Mouse (Mus musculus) MEL (cell line): Measurements from ENCODE around the gene Ap2b1. TPM values are rescaled to one million over a fixed set of nuclear protein-coding genes. Genes with fewer than 3 reads are reported as not detected.

Experiments
- DNase-seq: peaks from one replicate; pipeline ENCODE4 v3.0.0; 2011; ENCODE audit warnings: low read depth, low spot score
- H3K27ac ChIP-seq: 2 replicates; pipeline ENCODE4 v1.5.1; 2012; ENCODE audit warnings: low read depth, mild to moderate bottlenecking, control low read depth, low read length, moderate library complexity; ENCODE audit not compliant: control insufficient read depth
- H3K27me3 ChIP-seq, 2 experiments: fragments of 150-350 bp in 1 of 2; sonication (generic) in 1 of 2; 2 replicates each; pipeline ENCODE4 v1.6.1; 2012; ENCODE audit warnings: low read length in 2 of 2, mild to moderate bottlenecking in 2 of 2, improper control_type of control experiment in 1 of 2, moderate library complexity in 1 of 2; ENCODE audit not compliant: insufficient read depth in 2 of 2, control insufficient read depth in 1 of 2
- H3K36me3 ChIP-seq, 2 experiments: 2 replicates each; pipeline ENCODE4 v1.6.1; 2012 to 2014; ENCODE audit warnings: low read length in 2 of 2, improper control_type of control experiment in 1 of 2, inconsistent platforms in 1 of 2, mild to moderate bottlenecking in 1 of 2; ENCODE audit not compliant: insufficient read depth in 2 of 2, control insufficient read depth in 1 of 2
- H3K4me1 ChIP-seq, 2 experiments: fragments of 150-350 bp in 1 of 2; sonication (generic) in 1 of 2; 2 replicates each; pipeline ENCODE4 v1.6.1; 2012; ENCODE audit warnings: low read length in 2 of 2, improper control_type of control experiment in 1 of 2, mild to moderate bottlenecking in 1 of 2; ENCODE audit not compliant: insufficient read depth in 2 of 2, control insufficient read depth in 1 of 2
- H3K4me3 ChIP-seq, 2 experiments: fragments of 150-350 bp in 1 of 2; sonication (generic) in 1 of 2; 2 replicates each; pipeline ENCODE4 v1.5.1; 2012; ENCODE audit warnings: low read depth in 2 of 2, low read length in 2 of 2, mild to moderate bottlenecking in 2 of 2, moderate library complexity in 2 of 2, control low read depth in 1 of 2, improper control_type of control experiment in 1 of 2; ENCODE audit not compliant: control insufficient read depth in 1 of 2, insufficient read depth in 1 of 2
- H3K79me2 ChIP-seq: 2 replicates; pipeline ENCODE4 v1.6.1; 2012; ENCODE audit warnings: mild to moderate bottlenecking, low read length, moderate library complexity; ENCODE audit not compliant: control insufficient read depth, poor library complexity, insufficient read depth
- H3K9ac ChIP-seq: 2 replicates; pipeline ENCODE4 v1.6.1; 2012; ENCODE audit warnings: low read depth, mild to moderate bottlenecking, control low read depth, low read length, moderate library complexity; ENCODE audit not compliant: control insufficient read depth, poor library complexity, severe bottlenecking
- H3K9me3 ChIP-seq: fragments of 150-350 bp; sonication (generic); replicated peaks from 2 replicates; pipeline ENCODE4 v1.6.1; 2012; ENCODE audit warnings: mild to moderate bottlenecking, low read length, improper control_type of control experiment, moderate library complexity; ENCODE audit not compliant: insufficient read depth
- ELF1 ChIP-seq: IDR thresholded peaks from 2 replicates; pipeline ENCODE4 v1.6.1; 2014; ENCODE audit warnings: low read depth, mild to moderate bottlenecking, inconsistent platforms, low read length, improper control_type of control experiment, moderate library complexity
- GABPA ChIP-seq: IDR thresholded peaks from 2 replicates; pipeline ENCODE4 v1.6.1; 2012; ENCODE audit warnings: low read depth, mild to moderate bottlenecking, inconsistent platforms, low read length, improper control_type of control experiment, moderate library complexity
- JUND ChIP-seq: IDR thresholded peaks from 2 replicates; pipeline ENCODE4 v1.6.1; 2011; ENCODE audit warnings: low read depth, mild to moderate bottlenecking, improper control_type of control experiment, low read length
- MAZ ChIP-seq: IDR thresholded peaks from 2 replicates; pipeline ENCODE4 v1.6.1; 2012; ENCODE audit warnings: low read depth, mild to moderate bottlenecking, inconsistent platforms, low read length, improper control_type of control experiment
- POLR2A ChIP-seq, 2 experiments: IDR thresholded peaks; 2 replicates each; pipeline ENCODE4 v1.6.1; 2011 to 2012; ENCODE audit warnings: low read length in 2 of 2, mild to moderate bottlenecking in 2 of 2, control low read depth in 1 of 2, improper control_type of control experiment in 1 of 2, low read depth in 1 of 2, moderate library complexity in 1 of 2; ENCODE audit not compliant: control insufficient read depth in 1 of 2, insufficient read depth in 1 of 2, poor library complexity in 1 of 2
- RCOR1 ChIP-seq: IDR thresholded peaks from 2 replicates; pipeline ENCODE4 v1.6.1; 2012; ENCODE audit warnings: low read depth, mild to moderate bottlenecking, inconsistent platforms, low read length, improper control_type of control experiment
- SIN3A ChIP-seq: IDR thresholded peaks from 2 replicates; pipeline ENCODE4 v1.6.1; 2012; ENCODE audit warnings: low read length, improper control_type of control experiment, inconsistent platforms
- UBTF ChIP-seq: IDR thresholded peaks from 2 replicates; pipeline ENCODE4 v1.6.1; 2012; ENCODE audit warnings: low read depth, mild to moderate bottlenecking, inconsistent platforms, low read length, improper control_type of control experiment, moderate library complexity, borderline replicate concordance; ENCODE audit not compliant: insufficient read depth
- ZC3H11A ChIP-seq: IDR thresholded peaks from 2 replicates; pipeline ENCODE4 v1.6.1; 2012; ENCODE audit warnings: low read depth, mild to moderate bottlenecking, inconsistent platforms, low read length, improper control_type of control experiment
- ZKSCAN1 ChIP-seq: IDR thresholded peaks from 2 replicates; pipeline ENCODE4 v1.6.1; 2012; ENCODE audit warnings: low read depth, mild to moderate bottlenecking, inconsistent platforms, low read length, improper control_type of control experiment, moderate library complexity
- polyA plus RNA-seq, 2 experiments: library from polyadenylated mRNA; stranded (reverse) in 1 of 2; unstranded in 1 of 2; fragments of >175 nt in 1 of 2; fragments of >200 nt in 1 of 2; gene quantifications; 2 replicates each; pipeline versions ENCODE4 v1.2.1 to v1.2.4; 2012; ENCODE audit warnings: low replicate concordance in 2 of 2, low read depth in 1 of 2; ENCODE audit not compliant: insufficient read length in 2 of 2, insufficient read depth in 1 of 2, missing spikeins in 1 of 2
- total RNA-seq: library from RNA; depleted of rRNA; stranded (reverse); fragments of 300-350 nt; gene quantifications from 2 replicates; pipeline ENCODE4 v1.2.3, GENCODE M21; 2012; rRNA removed

Ap2b1 gene
- total and polyA plus RNA-seq, 3 experiments, result 60.6 to 165 (median 68.9) TPM

GRCm38 (mm10) chr11:83454548-83454947, 155.7 kb downstream of the Ap2b1 start:
- peaks cover 12 to 28% of the 10 kb centered on the region in 2 experiments for H3K27me3 ChIP-seq
- DNase-seq, result no peak

More at GRCm38 (mm10) chr11:83454548-83454947, 155.7 kb downstream of the Ap2b1 start:
- TF ChIP-seq JUND (no peak), ELF1 (no peak), RCOR1 (no peak), MAZ (no peak), ZC3H11A (no peak), ZKSCAN1 (no peak), UBTF (no peak), SIN3A (no peak), POLR2A (IDR thresholded peaks at IDR 0.05; ENCODE audit: control insufficient read depth in 1 of 2, insufficient read depth in 1 of 2, low read depth in 1 of 2, low read length in 2 of 2, poor library complexity in 1 of 2) (no peak), GABPA (no peak)
- TF ChIP-seq, all 39 proteins: peak for 0
- H3K27ac ChIP-seq, result no peak overlapping the region
- no peaks in the 10 kb centered on the region for H3K9me3 ChIP-seq
- no peaks in the 10 kb centered on the region for H3K36me3 ChIP-seq
- no peaks in the 10 kb centered on the region for H3K79me2 ChIP-seq
- no peak overlapping the region for H3K4me3 ChIP-seq
- no peak overlapping the region for H3K9ac ChIP-seq
- H3K4me1 ChIP-seq, result no peaks in the 10 kb centered on the region

Other genes starting within 250 kb of the Ap2b1 start
- 0.10 and 0.46 TPM in 2 replicates for gene Slfn2, start 233.9 kb upstream of the Ap2b1 start, total RNA-seq
- gene Slfn2, start 233.9 kb upstream of the Ap2b1 start, polyA plus RNA-seq, result under 1 TPM in 1 of 2 experiments, not detected in 1; 0.07 TPM
- gene Slfn1, start 182.2 kb upstream of the Ap2b1 start, total RNA-seq, result not detected in 2 replicates
- gene Slfn1, start 182.2 kb upstream of the Ap2b1 start, polyA plus RNA-seq, result not detected
- gene Slfn4, start 123.8 kb upstream of the Ap2b1 start, total RNA-seq, result not detected in 2 replicates
- gene Slfn4, start 123.8 kb upstream of the Ap2b1 start, polyA plus RNA-seq, result under 1 TPM in 1 of 2 experiments, not detected in 1; 0.04 TPM
- gene Slfn3, start 107.7 kb upstream of the Ap2b1 start, total RNA-seq, result 0.10 and 0.23 TPM in 2 replicates
- under 1 TPM in 1 of 2 experiments, not detected in 1; 0.35 TPM for gene Slfn3, start 107.7 kb upstream of the Ap2b1 start, polyA plus RNA-seq
- gene Slfn14, start 12.3 kb upstream of the Ap2b1 start, total RNA-seq, result 0.04 and 0.07 TPM in 2 replicates
- under 1 TPM in 1 of 2 experiments, not detected in 1; 0.19 TPM for gene Slfn14, start 12.3 kb upstream of the Ap2b1 start, polyA plus RNA-seq
- 8.2 and 8.4 TPM in 2 replicates for gene Pex12, start 3.6 kb downstream of the Ap2b1 start, total RNA-seq
- gene Pex12, start 3.6 kb downstream of the Ap2b1 start, polyA plus RNA-seq, result 10 to 100 TPM in 1 of 2 experiments, not detected in 1; 11.8 TPM
- gene Rasl10b, start 110.1 kb downstream of the Ap2b1 start, total RNA-seq, result not detected in 2 replicates
- gene Rasl10b, start 110.1 kb downstream of the Ap2b1 start, polyA plus RNA-seq, result under 1 TPM in 1 of 2 experiments, not detected in 1; 0.04 TPM
- gene Gas2l2, start 130.4 kb downstream of the Ap2b1 start, total RNA-seq, result not detected in 2 replicates
- not detected for gene Gas2l2, start 130.4 kb downstream of the Ap2b1 start, polyA plus RNA-seq
- not detected in 2 replicates for gene 1700020L24Rik, start 138.7 kb downstream of the Ap2b1 start, total RNA-seq
- under 1 TPM in 1 of 2 experiments, not detected in 1; 0.60 TPM for gene 1700020L24Rik, start 138.7 kb downstream of the Ap2b1 start, polyA plus RNA-seq
- not detected in 2 replicates for gene Mmp28, start 164.0 kb downstream of the Ap2b1 start, total RNA-seq
- gene Mmp28, start 164.0 kb downstream of the Ap2b1 start, polyA plus RNA-seq, result under 1 TPM in 1 of 2 experiments, not detected in 1; 0.03 TPM
- 31.8 and 51.2 TPM in 2 replicates for gene Taf15, start 174.1 kb downstream of the Ap2b1 start, total RNA-seq
- 100 to 1,000 TPM in 1 of 2 experiments, not detected in 1; 236 TPM for gene Taf15, start 174.1 kb downstream of the Ap2b1 start, polyA plus RNA-seq
- not detected in 2 replicates for gene Heatr9, start 223.2 kb downstream of the Ap2b1 start, total RNA-seq
- not detected for gene Heatr9, start 223.2 kb downstream of the Ap2b1 start, polyA plus RNA-seq
- not detected in 2 replicates for gene Ccl5, start 231.5 kb downstream of the Ap2b1 start, total RNA-seq
- gene Ccl5, start 231.5 kb downstream of the Ap2b1 start, polyA plus RNA-seq, result under 1 TPM in 1 of 2 experiments, not detected in 1; 0.56 TPM